Mouse (Mus musculus) MN1 (cell line): ENCODE measurements at regions not wholly inside any gene's neighbourhood (a gene's known extent, or its start where the extent isn't known, plus 50 kb on each side); places are given as distances from the start of the nearest gene placed in this dataset.
A peak's percentile ranks its signal among the peaks of the same experiment; 100 is the strongest.
"Not testable (repeated sequence)": the region's sequence is repeated elsewhere in the genome, so short reads cannot be mapped to it uniquely, and the experiment has no call there.

Source experiments
- DNase-seq: peaks from one replicate; pipeline ENCODE4 v3.0.0-alpha.2; 2016; ENCODE audit warnings: low spot score

DNA sequence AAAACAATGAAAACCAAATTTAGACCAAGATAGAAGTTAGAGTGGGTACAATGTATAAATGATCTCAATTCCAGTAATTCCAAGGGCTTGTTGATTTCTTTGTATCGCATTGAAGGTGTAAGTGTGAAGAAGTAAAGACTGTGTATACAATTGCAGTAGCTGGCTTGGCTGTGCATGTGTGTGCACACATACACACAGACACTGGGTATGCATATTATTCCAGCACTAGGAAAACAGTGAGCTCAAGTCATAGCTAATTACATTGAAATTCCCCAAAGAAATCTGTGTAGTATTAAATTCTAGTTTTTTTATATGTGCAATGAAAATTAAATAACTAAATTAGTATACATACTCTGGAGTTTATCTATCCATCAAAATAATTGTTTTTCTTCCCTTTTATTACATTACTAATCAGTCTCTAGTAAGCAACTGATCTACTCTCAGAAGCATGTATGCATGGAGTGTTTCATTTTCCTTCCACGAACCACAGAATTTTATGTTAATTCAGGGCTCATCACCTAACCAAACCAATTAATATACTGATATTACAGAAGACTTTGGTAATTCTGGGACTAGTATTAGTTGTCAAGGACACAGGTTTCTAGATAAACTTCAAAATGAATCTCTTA lies 56.5 kb downstream of the Gm8797 start:
- DNase-seq: no peak

DNA sequence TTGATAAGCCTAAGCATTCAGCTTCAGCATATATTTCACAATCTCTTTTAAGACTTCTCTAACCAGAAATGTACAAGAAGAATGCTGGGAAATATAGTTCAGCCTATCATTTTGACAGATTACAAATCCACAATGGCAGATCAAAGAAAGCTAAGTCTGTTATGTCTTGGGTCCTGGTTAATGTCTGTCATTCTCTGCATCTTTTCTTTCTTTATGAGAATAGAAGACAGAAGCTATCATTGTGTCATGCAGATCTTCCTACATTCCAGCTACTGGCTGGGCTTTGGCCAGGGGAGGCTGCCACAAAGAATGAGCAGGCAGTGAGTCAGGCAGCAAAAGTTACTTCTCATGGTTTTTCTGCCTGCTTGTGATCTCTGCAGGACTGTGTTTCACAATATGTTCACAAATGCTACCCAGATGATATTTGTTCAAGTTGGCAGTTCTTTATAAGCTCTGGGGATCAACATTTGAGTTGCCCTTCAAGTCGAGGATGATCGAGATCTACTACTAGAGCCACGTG lies 60.5 kb downstream of the Gm8797 start:
- no peak for DNase-seq

DNA sequence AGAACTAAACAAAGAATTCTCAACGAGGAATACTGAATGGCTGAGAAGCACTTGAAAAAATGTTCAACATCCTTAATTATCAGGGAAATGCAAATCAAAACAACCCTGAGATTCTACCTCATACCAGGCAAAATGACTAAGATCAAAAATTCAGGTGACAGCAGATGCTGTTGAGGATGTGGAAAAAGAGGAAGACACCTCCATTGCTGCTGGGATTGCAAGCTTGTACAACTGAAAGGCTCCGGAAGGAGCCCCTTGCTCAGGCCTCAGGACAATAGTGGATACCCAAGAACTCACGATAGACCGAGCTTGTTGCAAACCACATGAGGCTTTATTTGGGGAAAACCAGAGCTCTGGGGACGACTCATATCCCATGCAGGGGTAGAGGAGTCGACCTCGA lies 69.6 kb downstream of the Gm8797 start:
- not testable (repeated sequence) for DNase-seq

DNA sequence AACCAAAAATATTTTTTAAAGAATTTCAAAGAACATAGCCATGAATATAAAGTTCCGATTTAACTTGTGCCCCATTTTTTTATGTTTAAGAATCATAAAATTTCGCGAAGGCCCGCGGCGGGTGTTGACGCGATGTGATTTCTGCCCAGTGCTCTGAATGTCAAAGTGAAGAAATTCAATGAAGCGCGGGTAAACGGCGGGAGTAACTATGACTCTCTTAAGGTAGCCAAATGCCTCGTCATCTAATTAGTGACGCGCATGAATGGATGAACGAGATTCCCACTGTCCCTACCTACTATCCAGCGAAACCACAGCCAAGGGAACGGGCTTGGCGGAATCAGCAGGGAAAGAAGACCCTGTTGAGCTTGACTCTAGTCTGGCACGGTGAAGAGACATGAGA lies 109.6 kb downstream of the Gm8797 start:
- not testable (repeated sequence) for DNase-seq

DNA sequence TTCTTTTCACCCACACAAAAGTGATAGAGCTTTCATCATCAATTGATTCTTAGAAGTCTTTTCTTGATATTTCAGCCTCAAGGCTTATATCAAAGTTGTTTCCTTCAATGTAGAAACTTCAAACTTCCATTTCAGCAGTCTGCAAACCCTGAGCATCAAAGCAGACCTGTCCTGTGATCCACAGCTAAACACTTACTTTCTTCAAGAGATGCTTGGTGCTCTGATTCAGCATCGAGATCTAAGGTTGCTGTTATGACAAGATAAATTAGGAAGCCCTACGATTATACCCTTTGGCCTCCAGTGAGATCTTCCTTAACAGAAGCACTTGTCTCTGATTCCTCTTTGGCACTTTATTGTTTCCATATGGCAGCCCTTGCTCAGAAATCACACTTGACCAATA lies 119.8 kb downstream of the Gm8797 start:
- no peak for DNase-seq

DNA sequence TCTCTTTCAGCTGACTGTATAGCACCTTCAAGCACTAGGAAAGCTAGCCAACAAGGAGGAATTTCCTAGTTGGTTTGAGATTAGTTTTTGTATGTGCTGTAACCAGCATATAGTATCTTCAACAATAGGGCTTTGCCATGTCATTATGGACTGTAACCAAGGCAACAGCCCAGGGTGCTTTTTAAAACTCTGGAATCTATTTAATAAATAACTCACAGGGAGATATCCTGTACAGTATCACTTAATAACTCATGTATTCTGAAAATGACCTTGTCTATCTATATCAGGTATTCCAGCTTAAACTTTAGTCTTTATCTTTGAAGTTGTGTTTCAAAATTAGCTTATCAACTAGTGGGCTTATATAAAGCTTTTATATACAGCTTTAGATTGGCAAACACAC lies 128.5 kb downstream of the Gm8797 start:
- no peak for DNase-seq

DNA sequence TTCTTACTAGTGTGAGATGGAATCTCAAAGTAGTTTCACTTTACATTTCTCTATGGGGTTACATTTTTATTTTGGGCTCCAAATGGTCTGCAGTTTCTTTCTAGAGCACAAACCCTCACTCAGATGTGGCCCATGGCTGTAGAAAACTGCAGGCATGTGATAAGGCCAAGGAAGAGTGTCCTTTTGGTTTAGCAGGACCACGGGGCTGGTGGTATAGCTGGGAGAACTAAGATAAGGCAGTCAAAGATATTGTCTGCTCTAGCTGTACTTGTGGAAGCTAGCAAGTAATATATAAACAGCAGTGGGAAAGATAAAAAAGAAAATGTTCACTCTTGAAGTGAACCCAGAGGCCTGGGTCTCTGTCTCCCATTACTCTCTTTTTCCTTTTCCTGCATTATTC lies 166.9 kb downstream of the Gm8797 start:
- DNase-seq: no peak

DNA sequence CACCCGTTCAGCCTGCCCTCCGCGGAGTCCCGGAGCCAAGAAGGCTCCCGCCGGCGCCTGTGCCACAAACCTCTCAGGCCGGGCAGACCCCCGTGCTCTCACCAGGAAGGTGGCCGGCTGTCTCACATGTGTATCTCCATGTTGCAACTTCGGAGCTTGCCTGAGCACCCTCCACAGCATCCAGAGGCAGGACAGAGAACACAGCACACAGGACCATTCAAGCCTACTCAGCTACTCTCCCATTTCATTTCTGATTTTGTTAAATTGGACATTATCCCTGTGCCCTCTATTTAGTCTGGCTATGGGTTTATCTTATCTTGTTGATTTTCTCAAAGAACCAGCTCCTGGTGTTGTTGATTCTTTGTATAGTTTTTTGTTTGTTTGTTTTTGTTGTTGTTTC lies 199.6 kb downstream of the Gm8797 start:
- DNase-seq: not testable (repeated sequence)

DNA sequence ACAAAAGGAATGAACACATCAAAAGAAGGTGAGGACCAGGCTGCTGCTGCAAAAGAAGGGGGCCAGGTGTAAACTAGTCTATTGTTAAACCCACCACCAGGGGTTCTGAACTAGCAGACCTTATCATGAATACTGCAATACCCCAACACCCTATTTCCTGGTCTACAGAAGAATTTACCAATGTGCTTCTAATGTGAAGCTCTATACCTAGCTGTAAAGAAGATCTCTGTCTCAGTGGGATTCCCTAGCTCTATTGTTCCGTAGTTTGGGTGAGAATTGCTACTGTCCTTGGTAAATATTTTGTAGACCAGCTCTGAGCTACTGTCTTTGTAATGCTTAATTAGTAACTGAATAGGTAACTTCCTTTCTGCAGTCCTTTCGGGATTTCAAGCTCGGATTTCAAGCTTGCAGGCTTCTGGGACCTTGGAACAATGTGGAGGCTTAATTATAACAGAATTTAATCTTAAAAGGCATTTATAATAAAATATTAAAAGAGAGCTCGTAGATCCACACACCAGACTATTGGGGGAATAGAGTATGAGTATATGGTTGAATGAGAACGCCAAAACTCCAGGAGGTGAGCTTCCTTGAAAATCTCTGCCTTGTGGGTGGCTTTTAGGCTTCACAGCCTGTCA lies 238.5 kb downstream of the Gm8797 start:
- not testable (repeated sequence) for DNase-seq

DNA sequence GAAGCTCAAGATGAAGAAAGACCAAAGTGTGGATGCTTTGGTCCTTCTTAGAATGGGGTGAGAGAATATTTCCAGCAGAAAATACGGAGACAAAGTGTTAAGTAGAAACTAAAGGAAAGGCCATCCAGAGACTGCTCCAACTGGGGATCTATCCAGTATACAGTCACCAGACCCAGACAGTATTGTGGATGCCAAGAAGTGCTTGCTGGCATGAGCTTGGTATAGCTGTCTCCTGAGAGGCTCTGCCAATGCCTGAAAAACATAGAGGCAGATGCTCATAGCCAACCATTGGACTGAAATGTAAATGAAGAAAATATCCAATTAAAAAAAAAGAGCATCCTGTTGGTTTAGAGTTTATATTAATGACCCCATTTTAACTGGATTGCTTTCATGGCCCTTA lies 253.8 kb downstream of the Gm8797 start:
- no peak for DNase-seq

DNA sequence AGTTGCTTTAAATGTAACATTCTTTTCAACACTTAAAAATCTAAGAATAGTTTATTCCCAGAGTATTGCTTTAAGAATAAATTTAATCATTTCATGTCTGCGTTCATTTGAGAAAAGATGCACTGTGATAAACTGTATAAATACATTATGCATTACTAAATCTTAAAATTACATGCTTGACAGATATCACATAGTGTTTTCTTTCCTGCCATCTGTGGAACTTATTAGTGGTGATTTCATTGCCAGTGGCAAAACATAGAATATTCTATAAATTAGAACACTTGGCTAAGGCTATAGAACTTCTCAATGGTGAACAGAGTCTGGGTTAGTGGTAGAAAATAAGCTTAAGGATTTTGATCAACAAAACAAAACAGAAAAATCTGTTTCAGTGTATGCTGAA lies 268.1 kb downstream of the Gm8797 start:
- DNase-seq: no peak

DNA sequence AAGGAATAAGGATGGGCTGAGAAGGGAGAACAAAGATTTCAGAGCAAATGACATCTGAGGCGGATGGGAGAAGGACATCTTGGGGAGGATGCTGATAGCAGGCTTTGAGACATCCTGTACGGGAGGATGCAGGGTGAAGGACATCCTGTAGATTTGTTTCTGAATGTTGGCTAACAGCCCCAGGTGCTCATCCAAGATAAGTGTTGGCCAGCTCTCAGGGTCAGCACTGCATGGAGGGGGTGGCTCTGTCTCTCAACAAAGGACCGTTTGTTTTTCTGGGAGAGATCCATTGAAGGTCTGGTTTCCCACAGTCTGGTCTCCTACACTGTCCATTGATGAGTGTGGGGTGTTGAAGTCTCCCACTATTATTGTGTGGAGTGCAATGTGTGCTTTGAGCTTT lies 290.7 kb downstream of the Gm8797 start:
- not testable (repeated sequence) for DNase-seq

DNA sequence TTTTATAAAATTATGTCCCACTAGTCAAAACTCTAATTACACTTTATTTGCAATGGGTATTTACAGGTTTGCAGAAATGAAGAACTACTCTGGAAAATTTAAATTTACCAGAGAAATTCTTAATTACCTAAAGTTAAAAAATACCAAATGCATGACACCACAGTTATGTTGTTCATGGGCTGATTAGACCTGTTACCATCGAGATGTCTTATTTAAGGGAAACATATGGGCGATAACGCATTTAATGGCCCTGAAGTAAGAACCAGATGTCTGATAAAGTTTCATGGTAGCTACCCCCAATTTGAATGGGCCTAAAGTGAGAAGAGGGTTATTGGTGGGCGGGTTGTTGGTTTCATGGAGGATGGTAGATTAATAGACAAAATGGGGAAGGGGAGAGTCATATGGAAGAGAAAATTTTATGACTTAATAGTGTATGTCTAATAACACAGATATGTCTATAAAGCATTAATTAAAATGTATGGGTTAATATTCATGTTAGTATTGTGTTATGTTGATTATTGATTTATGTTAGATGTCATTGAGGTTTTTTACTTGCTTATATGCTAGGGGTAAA lies 299.0 kb downstream of the Gm8797 start:
- no peak for DNase-seq

DNA sequence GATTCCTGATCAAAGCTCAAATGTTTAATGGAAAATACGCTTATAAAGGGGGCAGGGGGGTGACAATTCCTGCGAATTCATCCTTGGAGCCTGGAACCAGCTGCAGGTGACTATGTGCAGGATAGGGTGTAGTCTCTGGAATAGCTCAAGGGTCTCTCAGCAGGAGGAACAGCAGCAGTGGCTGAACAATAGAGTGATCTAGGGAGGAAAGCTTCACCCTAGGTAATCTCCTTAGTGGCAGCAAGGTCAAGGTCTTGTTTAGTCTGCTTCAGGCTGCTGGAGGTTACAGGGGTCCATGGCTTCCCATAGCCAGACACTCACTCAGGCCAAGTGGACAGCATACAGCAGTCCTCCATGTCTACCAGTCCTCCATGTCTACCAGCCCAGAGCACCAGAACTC lies 301.3 kb downstream of the Gm8797 start:
- no peak for DNase-seq

DNA sequence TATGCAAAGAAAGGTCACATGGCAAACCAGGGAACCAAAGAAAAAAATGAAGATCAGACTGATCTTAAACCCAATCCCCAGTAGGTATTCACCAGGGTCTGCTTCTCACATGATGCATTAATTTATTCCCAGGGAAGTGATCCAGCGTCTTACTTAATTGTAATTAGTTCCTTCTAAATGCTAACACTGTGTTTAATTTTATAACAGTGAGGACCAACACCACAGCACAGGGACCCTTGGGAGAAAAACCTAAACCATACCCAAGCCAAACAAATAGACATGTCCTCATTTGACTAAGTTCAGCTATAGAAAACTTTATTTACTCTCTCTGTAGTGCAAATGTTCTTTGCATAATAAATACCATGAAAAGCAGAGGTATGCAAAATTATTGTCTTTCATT lies 333.2 kb downstream of the Gm8797 start:
- no peak for DNase-seq

DNA sequence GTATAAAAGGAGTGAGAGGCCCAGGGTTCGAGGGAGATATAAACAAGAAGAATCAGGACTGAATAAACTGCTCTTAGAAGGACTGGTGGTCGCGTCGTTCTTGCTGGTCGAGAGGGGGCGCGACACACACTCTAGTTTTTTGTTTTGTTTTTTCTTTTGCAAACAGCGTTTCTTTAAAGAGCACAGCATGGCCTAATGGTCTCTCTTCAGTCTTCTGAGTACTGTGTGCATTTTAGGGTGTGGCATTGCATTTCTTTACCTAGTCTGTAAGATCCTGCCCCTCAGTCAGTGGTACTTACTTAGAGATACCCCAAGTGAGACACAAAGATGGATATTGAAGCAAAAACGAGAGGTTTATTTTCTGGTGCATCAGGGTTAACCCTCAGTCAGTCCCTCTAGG lies 336.7 kb downstream of the Gm8797 start:
- no peak for DNase-seq

DNA sequence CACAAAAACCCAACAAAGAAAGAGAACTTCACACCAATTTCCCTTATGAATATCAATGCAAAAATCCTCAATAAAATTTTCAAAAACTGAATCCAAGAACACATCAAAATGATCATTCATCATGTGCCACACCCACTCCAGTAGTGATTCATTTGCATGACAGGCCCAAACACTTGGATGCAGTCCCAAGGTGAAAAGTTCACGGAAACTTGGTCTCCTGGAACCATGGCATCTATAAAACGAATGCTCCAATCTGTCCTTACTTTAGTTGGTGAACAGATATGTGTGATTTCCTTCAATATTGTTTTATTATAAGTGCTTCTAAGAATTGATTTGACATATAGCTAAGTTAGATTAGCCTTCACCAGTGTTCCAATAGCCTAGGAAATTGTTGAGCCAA lies 343.3 kb downstream of the Gm8797 start:
- peak; percentile 9 for DNase-seq

DNA sequence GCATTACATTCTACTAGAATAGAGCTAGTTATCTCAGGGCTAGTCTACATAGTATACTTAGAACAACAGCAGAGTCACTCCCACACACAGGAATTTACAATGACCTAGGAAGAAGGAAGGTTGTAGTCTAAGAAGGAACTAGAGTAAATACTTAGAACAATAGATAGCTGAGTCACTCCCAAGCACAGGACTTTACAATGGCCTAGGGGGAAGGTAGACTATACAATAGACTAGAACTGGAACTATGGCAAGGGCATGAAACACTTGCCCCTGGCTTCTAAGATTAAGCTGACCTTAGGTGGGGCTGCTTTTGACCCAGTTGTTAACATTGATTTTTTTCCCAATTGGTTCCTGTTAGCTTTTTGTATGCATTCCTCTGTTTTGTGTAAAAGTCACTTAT lies 343.8 kb downstream of the Gm8797 start:
- not testable (repeated sequence) for DNase-seq

DNA sequence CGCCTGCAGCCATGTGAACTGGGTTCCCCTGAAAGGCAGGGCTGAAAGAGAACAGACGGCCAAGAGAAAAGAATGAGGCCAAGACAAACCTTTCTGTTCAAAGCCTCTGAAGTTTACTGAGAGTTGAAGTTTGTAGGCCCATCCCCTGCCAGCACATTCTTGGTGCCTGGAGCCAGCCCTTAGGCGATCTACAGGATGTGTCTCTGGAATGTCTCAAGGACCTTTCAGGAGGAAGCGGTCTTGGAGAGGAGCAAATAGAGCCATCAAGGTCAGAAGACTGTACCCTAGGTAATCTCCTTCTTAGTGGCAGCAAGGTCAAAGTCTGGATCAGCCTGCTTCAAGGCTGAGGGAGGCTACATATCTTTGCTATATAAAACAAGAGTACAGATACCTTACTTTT lies 350.3 kb downstream of the Gm8797 start:
- DNase-seq: no peak

DNA sequence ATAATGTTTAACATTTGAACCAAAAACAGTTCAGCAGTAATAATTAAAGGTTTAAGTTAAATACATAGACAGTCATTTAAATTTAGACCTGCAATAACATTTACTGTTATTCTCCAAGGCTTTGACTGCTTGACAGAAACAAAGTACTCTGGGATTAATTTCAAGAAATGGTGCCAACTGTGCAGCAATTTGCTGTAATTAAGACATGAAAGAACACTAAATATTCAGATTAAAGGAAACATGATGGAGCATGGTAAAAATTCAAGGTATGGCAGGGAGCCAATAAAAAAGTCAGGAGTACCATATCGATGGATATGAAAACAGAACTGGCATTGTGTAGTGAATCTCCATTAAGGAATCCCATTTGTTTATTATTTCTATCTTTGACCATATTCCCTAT lies 352.3 kb downstream of the Gm8797 start:
- DNase-seq: peak; percentile 8

DNA sequence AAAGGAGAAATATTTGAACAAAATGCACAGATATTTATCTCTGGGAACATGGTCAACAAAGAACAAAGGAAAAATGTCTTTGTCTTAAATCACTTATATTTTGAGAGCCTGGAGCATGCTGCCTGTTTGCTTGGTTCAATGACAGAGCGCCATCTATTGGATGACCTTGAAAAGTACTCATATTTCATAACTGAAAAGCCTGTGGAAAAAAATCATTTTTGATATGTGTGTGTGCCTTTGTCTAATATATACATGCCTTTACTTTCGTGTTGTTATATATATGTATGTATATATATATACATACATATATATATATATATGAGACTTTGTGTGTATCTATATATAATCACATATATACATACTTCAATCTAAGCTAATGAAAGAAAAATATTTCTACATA lies 356.1 kb downstream of the Gm8797 start:
- peak; percentile 31 for DNase-seq

DNA sequence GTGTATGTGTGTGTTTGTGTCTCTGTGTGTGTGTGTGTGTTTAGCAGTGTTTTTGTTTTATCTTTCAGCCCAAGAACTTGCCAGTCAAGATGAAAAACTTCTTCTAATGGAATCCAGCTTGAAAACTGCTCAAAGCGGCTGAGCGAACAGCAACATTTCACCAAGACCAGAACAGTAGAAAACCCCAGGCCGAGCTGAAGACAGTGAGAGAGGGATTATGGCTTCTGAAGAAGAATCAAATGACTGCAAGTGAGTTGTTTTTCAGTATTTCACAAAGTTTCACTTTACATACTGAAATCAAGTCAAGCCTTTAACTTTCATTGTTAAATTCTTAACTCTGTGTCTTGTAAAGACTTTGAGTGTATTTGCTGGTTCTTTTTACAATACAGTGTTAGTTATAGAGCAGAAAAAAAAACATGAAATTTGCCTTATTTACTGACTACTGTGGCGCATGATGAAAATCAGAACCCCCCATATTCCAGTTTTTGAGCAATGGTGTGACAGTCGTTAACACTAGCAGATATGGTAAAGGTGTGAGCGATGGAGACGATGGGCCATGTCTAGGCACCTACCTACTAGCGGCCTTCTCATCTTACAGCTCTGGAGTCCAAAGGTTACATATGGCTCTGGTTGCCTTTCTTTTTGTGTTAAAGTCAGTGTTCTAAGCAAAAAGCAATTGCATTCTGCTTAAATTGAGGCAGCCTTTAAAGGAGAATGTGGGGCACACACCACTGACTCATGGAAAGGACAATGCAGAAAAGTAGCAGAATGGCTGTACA lies 357.0 kb downstream of the Gm8797 start:
- DNase-seq: no peak

DNA sequence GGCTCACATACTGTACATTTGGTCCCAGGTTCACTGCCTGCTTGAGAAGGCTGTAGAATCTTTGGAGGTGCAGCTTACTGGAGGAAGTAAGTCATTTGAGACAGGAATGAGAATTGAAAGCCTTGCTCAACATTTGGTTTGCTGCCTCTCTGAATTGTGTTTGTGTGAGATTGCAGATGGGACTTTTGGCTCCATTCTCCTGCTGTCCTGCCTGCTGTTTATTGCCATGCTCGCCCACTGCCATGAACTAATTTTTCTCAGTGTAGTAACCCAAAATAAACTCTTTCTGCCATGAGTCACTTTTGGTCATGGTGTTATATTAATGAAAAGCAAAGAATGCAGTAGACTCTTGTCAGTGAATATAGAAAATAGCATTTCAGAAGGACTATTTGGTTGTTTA lies 368.1 kb downstream of the Gm8797 start:
- no peak for DNase-seq
